Mouse (Mus musculus) bone marrow macrophage, adult 2 months (primary cell): ENCODE data around the gene Camk1d.

ENCODE experiments used
- CTCF ChIP-seq: IDR thresholded peaks from 2 replicates; pipeline ENCODE4 v1.5.1; 2012; ENCODE audit warnings: low read depth, mild to moderate bottlenecking, low read length, moderate library complexity
- POLR2A ChIP-seq: IDR thresholded peaks from 2 replicates; pipeline ENCODE4 v1.6.1; 2012; ENCODE audit warnings: mild to moderate bottlenecking, low read depth, low read length, borderline replicate concordance

- TF ChIP-seq POLR2A (no peak), CTCF (no peak)
Observed at GRCm38 (mm10) chr2:5658000-5658399, 56.3 kb downstream of the Camk1d start.
